Mouse (Mus musculus): ENCODE measurements around the gene Sppl2b.

DNA sequence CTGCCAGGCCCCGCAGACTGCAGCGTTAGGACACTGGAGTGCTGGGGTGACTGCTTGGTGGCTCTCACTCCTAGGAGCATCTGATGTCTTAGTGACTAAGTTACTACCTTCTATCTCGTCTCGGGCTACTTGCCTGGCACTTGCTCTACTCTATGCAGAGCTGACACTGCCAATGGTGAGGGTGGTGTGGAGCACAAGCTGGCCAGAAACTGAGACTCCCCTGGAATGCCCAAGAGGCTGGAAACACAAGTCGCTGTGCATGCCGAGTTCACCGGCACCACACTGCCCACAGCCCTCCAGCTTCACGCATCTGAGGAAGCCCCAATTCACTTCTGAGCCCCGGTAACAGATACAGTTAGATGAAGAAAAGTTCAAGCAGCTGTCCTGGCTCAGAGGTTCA is 19.0 kb downstream of the Sppl2b start:
- no peak for TF ChIP-seq CTCF (conservative IDR thresholded peaks at IDR 0.05; ENCODE audit: low read length)
- no peak for TF ChIP-seq NANOG (IDR thresholded peaks at IDR 0.05; ENCODE audit: borderline replicate concordance, low read length)
- TF ChIP-seq POU5F1 (IDR thresholded peaks at IDR 0.05; ENCODE audit: borderline replicate concordance, low read length), result no peak

All from E14TG2a.4 (cell line).